Mouse (Mus musculus) T-helper 17 cell (primary cell): ENCODE measurements at regions not wholly inside any gene's neighbourhood (a gene's known extent, or its start where the extent isn't known, plus 50 kb on each side); places are given as distances from the start of the nearest gene placed in this dataset.

Experiments used
- in situ Hi-C, 2 experiments: fragments of 300-600 bp; cut with MboI, MseI; formaldehyde crosslinking; loops; 1 replicate in 1 of 2; 2 replicates in 1 of 2; pipeline ENCODE4 v1.15.1; 2025; ENCODE audit warnings: high pct_unique_total_duplicates in 2 of 2

DNA sequence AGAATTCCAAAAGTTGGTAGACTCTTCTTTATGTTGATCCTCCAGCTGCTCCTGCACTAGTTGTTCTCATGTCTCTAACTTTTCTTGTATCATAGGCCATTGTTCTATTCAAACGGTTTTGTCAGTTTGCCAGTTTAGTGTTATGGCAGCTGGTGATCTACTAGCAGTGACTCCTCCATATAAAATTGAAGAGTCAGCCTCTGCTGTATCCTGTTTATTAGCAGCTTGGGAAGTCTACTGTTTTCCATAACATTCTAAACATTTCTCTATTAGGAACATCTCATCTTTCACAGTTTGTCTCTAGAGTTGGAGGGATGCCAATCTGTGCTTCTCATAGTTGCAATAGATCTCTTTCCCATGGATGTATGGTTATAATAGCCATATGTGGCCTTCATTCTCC lies 58.6 kb downstream of the Drd1 start:
- in situ Hi-C loops, result no loop called here

DNA sequence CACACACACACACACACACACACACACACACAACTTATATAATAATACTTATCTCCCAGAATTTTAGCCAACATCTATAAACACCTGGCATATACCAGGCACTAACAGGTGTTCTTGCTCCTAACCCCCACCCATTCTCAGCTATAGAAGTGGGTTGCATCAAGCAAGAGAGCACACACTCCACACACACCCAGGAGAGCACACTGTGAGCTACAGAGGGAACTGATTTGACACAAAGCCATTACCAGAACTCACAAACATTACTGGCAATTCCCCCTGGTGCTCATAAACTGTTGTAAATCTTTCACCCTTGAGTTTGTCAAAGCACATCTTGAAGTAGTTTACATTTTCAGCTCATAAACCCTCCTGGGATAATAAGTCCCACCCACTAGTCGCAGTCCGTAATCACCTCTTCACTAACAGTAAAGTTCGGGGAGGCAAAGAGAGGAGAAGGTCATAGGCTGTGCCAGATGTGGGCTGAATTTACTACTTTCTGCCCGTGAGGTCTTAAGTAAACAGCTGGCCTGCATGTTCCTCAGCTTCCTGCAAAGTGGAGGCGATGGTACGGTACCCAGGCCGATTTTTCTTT lies 62.5 kb downstream of the Drd1 start:
- in situ Hi-C loops, result no loop called here

DNA sequence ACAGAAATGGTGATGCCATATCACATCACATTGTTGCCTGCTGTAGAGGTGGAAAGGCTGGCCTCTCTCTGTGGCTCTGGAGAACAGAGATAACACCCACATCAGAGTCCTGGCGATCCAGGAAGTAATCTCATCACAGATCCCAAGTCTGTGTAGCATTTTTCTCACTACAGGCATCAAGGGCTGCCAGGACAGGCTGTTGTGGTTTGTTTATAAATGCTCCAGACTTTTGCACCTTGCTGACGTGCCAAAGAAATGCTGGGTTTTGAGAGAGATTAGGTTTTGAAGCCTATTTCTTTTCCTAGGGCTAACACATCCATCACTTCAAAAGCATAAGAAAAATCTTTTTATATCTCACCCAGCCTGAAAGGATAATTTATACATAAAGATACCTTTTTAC lies 76.3 kb downstream of the Drd1 start:
- in situ Hi-C loops, result no loop called here

DNA sequence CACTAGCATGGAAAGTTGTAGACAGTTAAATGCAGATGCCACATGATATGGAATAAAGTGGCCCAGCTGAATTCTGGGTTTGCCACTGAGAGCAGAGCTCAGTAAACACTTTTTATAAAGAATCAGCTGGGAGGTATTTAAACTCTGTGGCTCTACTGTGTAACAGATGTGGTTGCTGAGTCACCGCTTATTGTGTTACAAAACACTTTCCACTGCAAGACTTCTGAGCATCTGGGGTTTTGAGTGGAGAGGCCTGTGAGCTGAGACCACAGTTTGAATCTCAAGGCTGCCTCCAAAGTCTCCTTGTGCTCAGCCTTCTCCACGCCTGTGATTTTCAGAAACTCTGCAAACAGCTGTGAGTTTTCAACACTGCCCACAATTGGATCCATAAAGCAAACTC lies 86.1 kb downstream of the Drd1 start:
- in situ Hi-C loops, result no loop called here

DNA sequence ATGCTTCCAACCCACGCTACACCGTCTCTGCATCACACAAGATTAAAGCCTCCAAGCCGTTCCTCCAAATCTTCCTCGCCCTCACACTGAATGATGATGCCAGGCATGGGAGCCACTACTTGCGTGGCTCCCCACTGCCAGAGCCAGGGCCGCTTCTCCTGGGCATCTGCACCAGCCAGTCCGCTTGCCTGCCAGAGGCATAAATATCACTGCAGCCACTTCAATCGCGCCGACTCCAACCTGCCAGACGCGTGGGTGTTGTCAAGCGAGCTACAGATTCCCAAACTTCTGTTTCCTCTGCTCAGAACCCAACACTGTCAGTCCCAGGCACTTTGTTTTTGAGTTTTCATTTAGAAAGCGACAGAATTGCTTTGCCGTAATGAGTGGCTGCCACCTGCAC lies 99.3 kb downstream of the Drd1 start:
- in situ Hi-C loops, result no loop called here

DNA sequence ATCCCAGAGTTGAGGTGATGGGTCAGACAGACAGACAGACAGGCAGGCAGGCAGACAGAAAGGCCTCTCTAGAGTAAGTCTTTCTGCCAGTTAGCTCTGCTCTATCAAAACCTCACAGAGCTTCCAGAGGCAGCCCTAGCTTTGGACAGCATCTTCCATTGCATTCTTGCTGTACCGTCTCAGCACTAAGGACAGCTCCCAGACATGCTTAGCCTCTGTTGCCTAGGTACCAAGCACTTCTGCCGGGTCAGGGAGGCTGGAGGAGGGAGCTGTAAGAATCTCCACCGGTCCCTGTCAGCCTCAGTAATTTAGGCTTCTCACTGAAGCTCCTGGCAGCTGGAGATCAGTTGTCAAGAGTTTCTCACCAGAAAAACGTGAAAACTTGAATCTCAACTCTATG lies 107.4 kb downstream of the Drd1 start:
- in situ Hi-C loops, result no loop called here

DNA sequence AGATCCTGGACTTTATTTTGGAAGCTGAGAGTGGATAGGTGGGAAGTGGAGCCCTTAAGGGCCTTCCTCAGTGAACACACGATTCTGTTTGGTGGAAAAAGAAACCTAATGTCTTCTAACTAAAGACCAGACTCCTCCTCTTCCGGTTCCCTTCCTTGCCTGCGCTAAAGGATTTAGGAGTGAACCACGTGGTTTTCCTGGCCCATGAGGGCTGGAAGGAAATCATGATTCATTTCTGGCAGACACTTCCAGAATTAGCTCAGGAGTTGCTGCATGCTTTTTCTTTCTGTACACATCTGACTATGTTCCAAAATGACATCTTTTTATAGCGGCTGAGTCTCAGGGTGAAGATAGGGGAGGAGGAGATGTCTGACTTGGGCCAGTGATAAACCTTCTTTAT lies 109.8 kb downstream of the Drd1 start:
- in situ Hi-C loops, result no loop called here

DNA sequence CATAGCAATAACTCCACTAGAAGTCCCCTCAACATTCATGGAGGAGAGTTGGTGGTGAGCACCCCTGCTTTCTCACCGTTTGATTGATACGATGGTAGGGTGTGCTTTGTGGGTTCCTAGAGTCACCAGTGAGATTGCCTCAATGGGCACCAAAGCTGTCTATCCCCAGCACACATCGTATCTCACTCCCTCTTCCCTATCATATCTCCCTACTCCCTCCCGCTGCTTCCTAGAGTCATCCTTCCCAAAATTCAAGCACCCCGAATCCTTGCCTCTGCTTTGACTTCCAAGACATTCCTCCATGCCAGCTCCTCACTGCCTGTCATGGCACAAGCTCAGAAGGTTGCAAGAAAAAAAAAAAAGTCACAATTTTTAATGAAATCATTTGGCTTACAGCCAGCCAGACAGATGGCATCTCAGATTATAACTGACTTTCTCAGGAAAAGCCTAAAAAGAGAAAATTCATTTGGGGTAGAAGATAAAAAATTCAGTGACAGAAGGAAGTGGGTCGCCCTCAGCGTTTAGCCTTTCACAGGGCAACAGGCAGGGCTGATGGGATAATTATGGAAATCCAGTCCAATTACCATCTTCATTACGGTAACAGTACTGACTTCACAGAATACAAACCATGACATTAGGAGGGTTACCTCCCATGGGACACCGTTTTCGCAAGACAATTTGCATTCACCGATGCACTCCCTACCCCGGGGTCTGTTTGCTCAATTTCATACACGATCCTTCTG lies 114.3 kb downstream of the Drd1 start:
- in situ Hi-C loops, result no loop called here

DNA sequence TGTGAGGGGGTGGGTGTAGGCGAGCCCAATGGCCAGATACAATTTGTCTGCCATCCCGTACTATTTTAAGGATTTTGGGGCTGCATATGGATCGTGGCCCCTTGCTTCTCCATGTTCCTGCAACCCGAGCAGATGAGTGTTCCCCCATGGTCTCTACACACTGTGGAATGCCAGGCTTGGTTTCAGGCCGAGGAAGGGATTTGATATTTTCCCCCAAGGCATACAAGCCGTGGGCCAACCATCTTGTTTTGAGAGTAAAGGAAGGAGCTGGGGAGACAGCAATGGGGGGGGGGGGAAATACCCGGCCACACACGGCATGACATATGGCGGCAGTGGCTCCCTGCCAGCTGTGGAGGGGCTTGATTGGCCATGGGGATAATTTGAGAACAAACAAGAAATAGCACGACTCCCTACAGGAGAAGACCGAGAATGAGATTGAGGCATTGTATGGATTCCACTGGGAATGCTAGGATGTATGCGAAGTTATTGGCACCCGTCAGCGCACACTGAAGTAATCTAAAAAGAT lies 120.3 kb downstream of the Drd1 start:
- in situ Hi-C loops, result no loop called here

DNA sequence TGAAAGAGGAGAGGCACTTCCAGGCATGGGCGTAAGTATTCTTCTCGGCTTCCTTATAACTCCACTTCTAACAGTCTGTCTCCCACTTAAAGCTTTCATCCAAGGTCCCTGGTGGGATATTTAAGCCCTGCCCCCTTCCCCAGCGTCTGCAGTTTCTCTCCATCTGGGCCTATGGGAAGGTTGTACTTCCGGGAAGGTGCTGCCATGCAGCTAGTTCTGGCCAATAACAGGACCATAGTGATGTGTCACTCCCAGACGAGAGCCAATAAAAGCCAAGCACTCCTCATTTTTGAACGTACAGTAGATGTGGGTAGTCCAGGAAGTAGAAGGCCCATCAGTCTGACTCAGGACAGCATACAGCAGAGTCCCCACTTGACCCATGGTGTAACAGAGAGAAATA lies 121.0 kb downstream of the Drd1 start:
- in situ Hi-C loops, result no loop called here

DNA sequence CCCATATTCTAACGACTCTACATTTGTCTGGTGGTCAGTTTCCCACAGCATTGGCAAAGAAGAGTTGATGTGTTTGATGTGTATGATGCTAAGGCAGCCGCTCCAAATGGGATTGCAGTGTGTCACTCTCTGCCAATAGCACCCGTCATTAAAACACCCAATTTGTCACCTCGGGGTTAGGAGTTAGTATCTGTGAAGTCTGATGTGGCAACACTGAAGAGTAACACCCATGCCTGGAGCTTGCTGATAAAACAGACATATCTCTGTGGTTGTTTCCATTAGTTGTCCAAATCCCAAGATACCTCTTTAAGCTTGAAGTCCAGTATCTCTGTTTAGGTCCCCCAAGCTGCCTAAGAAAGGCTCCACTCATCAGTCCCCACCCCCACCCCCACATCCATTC lies 129.4 kb downstream of the Drd1 start:
- in situ Hi-C loops, result no loop called here

DNA sequence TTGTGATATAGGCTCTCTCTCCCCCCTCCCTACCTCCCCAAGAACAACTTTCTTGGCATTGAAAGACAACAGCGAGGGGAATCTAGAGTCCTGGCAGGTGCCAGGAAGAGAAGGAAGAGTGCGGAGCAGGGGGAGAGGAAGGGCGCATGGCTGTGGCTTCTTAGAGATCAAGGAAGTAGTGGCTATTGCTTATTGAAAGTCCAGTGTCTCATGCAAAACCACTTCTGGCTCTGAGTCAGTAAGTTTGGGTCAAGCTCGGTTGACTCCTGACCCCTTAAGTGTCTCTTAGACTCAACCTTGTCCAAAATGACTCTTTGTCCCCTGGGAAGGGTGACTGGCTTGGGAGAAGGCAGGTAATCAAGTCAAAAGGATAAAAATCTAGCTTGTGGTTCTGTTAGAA lies 131.1 kb downstream of the Drd1 start:
- in situ Hi-C loops, result no loop called here

DNA sequence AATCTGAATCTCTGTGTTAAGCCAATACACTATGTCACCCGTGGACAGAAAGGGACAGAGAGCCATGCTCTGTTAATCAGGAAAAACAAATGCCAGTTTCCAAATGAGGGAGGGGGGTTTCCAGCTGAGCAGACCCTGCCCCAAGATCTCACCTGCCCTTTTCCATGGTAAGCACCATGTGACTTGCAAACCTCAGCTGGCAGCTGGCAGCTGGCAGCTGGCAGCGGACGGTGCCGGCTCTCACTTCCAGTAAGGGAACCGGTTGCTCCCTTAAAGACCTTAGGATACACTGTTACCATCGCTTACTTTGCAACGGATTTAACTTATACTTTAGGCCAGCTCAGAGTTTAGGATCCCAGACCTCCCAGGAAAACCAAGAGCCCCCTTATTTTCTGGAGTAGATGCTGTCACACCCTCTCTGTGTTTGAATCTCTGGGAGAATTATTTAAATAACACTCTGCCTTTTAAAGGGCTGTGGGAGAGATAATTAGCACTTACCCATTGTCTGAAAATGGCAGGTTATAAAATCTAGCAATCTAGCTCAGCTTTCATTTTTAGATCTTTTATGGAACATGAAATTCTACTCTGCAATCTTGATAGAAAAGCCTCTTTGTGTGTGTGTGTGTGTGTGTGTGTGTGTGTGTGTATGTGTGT lies 131.7 kb downstream of the Drd1 start:
- in situ Hi-C loops, result no loop called here

DNA sequence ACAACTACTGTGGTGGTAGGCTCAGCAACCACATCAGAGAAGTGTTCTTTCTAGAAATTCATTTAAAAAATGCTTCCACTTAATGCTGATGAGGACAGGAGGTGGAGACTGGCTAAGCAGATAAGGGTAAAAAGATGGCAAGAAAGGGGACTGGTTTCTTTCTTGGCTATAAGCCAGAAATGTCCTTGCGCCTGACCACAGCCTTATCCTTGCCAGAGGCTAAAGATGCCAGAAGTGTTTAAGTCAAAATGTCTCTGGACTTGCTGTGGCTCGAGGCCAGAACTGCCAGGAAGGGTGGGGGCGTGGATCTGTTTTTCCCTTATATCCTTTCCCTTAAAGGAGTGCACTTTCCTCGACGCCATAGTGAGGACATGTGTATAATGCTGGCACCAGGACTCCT lies 133.7 kb downstream of the Drd1 start:
- in situ Hi-C loops, result no loop called here

DNA sequence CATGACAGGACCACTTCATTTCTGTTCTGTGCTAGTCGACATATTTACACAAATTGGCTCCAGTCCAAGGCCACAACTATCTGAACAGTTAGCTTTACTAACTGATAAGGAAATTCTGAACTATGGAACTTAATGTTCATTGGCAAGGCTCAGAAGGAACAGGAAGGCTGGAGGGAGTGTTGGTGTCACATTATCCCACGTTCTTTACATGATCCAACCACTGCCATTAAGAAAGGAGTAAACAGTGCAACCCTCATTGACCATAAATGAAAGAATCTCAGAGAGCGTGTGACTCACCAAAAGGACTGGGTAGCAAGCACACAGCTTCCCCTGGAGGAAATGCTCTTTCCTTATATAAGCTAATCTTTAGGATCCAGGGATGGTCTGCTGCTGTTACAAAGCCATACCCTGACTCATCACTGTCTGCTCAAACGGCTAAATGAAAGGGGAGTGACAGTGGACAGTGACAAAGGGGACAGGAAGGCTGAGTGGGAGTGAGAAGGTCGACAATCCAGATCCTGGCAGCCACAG lies 135.6 kb downstream of the Drd1 start:
- in situ Hi-C loops, result no loop called here

DNA sequence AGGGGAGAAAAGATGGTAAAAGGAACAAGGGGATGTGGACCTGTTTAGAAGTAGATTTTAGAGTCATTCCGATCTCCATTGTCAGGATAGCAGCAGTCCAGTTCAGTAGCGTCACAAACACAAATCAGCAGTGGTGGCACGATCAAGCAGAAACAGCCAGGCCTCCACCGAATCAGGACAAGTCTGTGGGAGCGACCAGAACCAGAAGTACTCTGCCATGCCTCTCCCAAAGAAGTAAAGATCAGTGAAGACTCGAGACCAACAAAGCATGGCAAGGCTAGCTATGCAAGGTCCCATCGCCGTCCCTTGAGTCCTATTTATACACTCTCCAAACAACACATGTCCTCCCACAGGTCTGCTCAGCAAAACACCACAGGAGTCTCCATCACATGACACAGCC lies 140.0 kb downstream of the Drd1 start:
- in situ Hi-C loops, result no loop called here

DNA sequence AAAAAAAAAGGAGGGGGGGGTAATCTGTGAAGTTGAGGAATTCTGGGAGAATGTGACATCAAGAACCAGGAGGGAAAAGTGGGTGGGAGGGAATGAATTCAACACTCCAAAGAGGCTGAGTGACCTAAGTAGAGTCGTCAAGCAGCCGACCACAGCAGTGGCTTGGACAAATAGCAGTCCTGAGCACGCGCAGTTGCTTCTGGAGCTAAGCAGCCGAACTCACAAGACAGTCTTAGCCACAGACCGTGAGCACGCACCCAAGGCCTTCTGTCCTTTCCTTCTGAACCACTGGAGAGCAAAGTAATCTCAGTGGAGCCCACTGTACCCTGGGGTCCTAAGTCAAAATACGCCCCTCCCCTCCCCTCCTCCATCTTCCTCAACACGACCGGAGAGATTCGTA lies 141.1 kb downstream of the Drd1 start:
- in situ Hi-C loops, result no loop called here

DNA sequence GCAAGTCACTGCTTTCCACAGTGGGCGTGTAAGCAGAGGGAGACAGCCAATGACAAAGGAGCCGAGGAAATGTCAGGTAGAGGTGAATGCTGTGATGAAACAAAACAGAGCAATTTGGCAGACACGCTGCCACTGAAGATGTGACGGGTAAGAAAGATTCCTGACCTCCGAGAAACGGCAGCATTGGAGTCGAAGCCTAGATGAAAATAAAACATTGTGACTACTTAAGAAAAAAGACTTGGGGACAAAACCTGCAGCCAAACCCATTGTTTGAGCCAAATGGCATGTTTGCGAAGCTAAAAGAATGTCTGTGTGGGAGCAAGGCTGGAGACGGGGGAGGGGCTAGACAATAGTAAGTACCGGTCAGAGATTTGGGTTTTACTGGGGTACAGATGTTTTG lies 142.0 kb downstream of the Drd1 start:
- in situ Hi-C loops, result no loop called here

DNA sequence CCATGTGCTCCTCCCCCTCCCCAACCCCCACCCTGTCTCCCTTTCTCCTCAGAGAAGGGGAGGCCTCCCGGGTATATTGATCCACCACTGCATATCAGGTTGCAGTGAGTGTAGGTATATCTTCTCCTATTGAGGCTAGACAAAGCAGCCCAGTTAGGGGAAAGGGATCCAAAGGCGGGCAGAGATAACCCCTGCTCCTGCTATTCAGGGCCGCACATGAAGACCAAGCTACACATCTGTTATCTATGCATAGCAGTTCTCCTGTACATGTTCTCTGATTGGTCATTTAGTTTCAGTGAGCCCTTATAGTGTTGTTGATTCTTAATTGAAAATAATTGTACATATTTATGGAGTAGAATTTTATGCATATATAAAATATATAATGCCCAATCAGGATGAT lies 143.7 kb downstream of the Drd1 start:
- in situ Hi-C loops, result no loop called here

DNA sequence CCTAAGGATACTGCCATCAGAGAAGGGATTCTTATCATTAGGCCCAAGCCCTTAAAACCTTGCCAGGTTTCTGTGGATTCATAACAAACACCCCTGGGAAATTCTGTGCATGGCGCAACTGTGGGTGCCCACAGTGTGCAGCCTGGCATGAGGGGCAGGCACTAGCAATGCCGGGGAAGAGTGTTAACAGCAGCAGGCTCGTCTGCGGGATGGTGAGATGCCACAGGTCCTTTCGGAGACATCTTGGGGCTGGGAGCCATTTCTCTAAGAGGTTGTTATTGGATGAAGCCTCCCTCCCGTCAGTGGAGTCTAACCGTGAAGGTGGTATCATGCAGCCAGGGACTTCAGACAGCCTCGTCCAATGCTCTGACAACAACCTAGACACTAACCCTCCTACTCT lies 144.2 kb downstream of the Drd1 start:
- in situ Hi-C loops, result no loop called here

DNA sequence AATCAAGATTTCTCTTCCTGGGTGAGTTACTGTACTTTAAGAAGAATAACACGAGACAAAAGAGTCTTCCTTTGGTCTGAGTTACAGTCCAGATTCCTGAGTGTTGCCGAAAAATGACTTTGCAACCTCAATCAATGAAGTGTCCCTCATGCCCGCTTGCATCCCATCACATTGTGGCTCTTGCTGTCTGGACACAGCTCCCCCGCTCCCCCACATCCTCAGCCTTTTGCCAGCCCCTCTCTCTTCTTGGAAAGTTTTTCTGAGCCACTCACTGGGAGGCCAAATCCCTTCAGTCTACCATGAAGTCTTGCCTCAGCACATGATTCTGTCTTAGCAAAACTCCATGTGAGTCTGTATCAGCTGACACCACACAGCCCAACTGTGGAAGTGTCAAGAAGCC lies 145.3 kb downstream of the Drd1 start:
- in situ Hi-C loops, result no loop called here

DNA sequence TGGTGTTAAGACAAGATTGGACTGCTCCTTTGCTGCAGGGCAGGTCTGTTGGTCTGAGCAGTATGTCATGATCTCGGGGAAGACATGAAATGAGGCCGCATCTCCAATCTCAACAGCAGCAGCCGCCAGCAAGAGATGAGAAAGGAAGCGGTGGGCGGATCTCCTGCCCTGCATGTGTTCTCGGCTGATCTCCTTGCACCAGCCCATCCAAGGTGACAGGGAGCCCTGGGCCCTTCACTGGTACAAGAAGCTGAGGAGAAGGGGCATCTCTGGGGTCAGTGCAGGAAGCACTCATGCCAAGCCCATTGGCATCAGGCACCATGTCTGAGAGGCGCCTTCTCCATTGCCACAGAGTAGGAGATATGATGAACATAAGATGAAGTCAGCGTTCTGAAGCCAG lies 151.0 kb downstream of the Drd1 start:
- in situ Hi-C loops, result no loop called here

DNA sequence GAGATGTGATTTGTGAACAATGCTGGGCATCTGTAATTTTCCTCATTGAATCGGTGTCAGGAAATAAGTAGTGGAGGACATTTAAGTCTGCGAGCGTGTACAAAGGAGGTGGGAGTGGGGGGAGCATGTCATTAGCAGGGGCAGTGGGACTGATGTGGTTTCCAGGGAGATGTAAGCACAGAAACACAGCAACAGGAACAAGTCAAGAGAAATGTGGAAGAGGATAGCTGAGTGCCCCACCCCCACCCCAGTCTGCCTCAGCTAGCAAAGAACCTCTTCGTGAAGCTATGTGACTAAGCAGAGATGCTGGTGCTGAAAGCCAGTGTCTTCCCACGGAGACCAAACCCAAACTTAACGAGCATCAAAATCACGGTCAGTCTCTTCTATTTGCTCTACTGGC lies 151.9 kb downstream of the Drd1 start:
- in situ Hi-C loops, result no loop called here
